11 mouse cellular contexts compared by ENCODE assay signal in genomic region chr11:49063713-49064469, GRCm38 (mm10). TPM values are rescaled to one million over a fixed set of nuclear protein-coding genes. Genes with fewer than 3 reads are reported as not detected.
DNase-seq lines count a peak whose midpoint lies in the region; ATAC-seq and TF ChIP-seq lines count a peak whose summit lies in the region.
"Not testable (repeated sequence)": the region's sequence is repeated elsewhere in the genome, so short reads cannot be mapped to it uniquely, and the experiment has no call there.
"Had no signal": no experiment of that assay in that cellular context is flagged by ENCODE, and none has a peak within 500 bp of the region (broad histone marks: within the 10 kb centered on the region; RNA-seq: fewer than 3 reads in every experiment).

Gene Tgtp2 (minus strand): TSS chr11:49064206.

- not testable (repeated sequence) for TF ChIP-seq POLR2A in lung, adult 2 months (IDR thresholded peaks at IDR 0.05; ENCODE audit: borderline replicate concordance, extremely low read depth, low read depth, low read length)

- peak; percentile 78 for ATAC-seq in erythroid progenitor cell, adult 5-6 weeks (replicated peaks; ENCODE audit: low FRiP score, poor library complexity, severe bottlenecking)
- peak; percentile 38 for ATAC-seq in megakaryocyte-erythroid progenitor cell, adult 5-6 weeks (replicated peaks; ENCODE audit: low FRiP score, low TSS enrichment, poor library complexity, severe bottlenecking)

- H3K4me3 ChIP-seq in lung, adult 2 months (replicated peaks; ENCODE audit: extremely low read depth, low read depth, low read length): not testable (repeated sequence)

- peak; percentile 76 for DNase-seq in CD4-positive helper T cell, adult 2 months (ENCODE audit: low read depth, low spot score)
- DNase-seq in T-cell, adult 2 months (ENCODE audit: low spot score): peak; percentile 65
- peak; percentile 88 for DNase-seq in induced T-regulatory cell, adult 2 months (ENCODE audit: low read depth)
- DNase-seq in lung, adult 2 months: not testable (repeated sequence)
- peak; percentile 24 to 45 for DNase-seq in spleen, postnatal 36 days (ENCODE audit: low spot score in 2 of 2)

- not testable (repeated sequence) for TF ChIP-seq CTCF in lung, adult 2 months (IDR thresholded peaks at IDR 0.05; ENCODE audit: insufficient read depth, low read length)

- 35% methylated on average over 5 of the region's 5 CpGs for WGBS in lung, adult 2 months

- not testable (repeated sequence) for H3K4me1 ChIP-seq in lung, adult 2 months (ENCODE audit: control insufficient read depth, insufficient read depth, low read length)

RNA-seq across cellular contexts. Expression of gene Tgtp2, which starts in this region (rescaled TPM):
- total RNA-seq in erythroid progenitor cell, adult 5-6 weeks (2015; ENCODE audit: low replicate concordance): 10.5 and 29.3 TPM in 2 replicates
- total RNA-seq in erythroid progenitor cell, adult 5-6 weeks (2017; ENCODE audit: low replicate concordance): 19.6 and 28.1 TPM in 2 replicates
- 10.5 and 17.6 TPM in 2 replicates for polyA plus RNA-seq in lung, adult 2 months (2012; rRNA removed)
- 29.8 and 46.3 TPM in 2 replicates for total RNA-seq in megakaryocyte-erythroid progenitor cell, adult 5-6 weeks (2014; fragmentation: Nextera tagmentation)
- 234 and 352 TPM in 2 replicates for total RNA-seq in megakaryocyte-erythroid progenitor cell, adult 5-6 weeks (2017)
- total RNA-seq: heart, postnatal 4 days had no signal
- polyA plus RNA-seq: forebrain, embryonic 12.5 days; limb, embryonic 13.5 days; midbrain, embryonic 11.5 days had no signal
